Mouse (Mus musculus): ENCODE measurements around the gene Usp7. TPM values are rescaled to one million over a fixed set of nuclear protein-coding genes. Genes with fewer than 3 reads are reported as not detected.
"Not testable (repeated sequence)": the region's sequence is repeated elsewhere in the genome, so short reads cannot be mapped to it uniquely, and the experiment has no call there.

Gene Usp7
- polyA plus RNA-seq, 1 experiment from 2014 or later = 26.7 TPM

GRCm38 (mm10) chr16:8734693-8735092, 57.4 kb downstream of the Usp7 start:
- Histone ChIP-seq H3K27me3 (replicated peaks) (no peaks in the 10 kb centered on the region), H3K36me3 (no peaks in the 10 kb centered on the region), H3K9me3 (no peaks in the 10 kb centered on the region), H3K4me1 (peaks cover 28% of the 10 kb centered on the region), H3K4me2 (no peak overlapping the region), H3K9ac (no peak overlapping the region), H3K27ac (no peak overlapping the region), H3K4me3 (replicated peaks) (no peak overlapping the region)
- WGBS = 76% methylated on average over 4 of the region's 4 CpGs
- no peak for ATAC-seq (ENCODE audit: insufficient read depth, low FRiP score, low read depth)

- WGBS = 88% methylated on average over 4 of the region's 4 CpGs
- Histone ChIP-seq H3K4me2 (no peak overlapping the region), H3K4me1 (peaks cover 28% of the 10 kb centered on the region), H3K27me3 (replicated peaks) (no peaks in the 10 kb centered on the region), H3K4me3 (replicated peaks) (no peak overlapping the region), H3K27ac (no peak overlapping the region), H3K9me3 (no peaks in the 10 kb centered on the region), H3K9ac (no peak overlapping the region), H3K36me3 (no peaks in the 10 kb centered on the region)
- ATAC-seq (ENCODE audit: insufficient read depth, low FRiP score, low read depth) = no peak
Measured at GRCm38 (mm10) chr16:8733624-8734023, 58.5 kb downstream of the Usp7 start.

- not testable (repeated sequence) for H3K4me3 ChIP-seq (replicated peaks); H3K9me3 ChIP-seq; H3K27me3 ChIP-seq (replicated peaks); H3K36me3 ChIP-seq; H3K9ac ChIP-seq; ATAC-seq (ENCODE audit: insufficient read depth, low FRiP score, low read depth); H3K27ac ChIP-seq; H3K4me2 ChIP-seq
- WGBS = 86% methylated on average over 3 of the region's 4 CpGs
- peaks cover 28% of the 10 kb centered on the region for H3K4me1 ChIP-seq
Measured at GRCm38 (mm10) chr16:8732450-8732849, 59.7 kb downstream of the Usp7 start.

GRCm38 (mm10) chr16:8731630-8732029, 60.5 kb downstream of the Usp7 start:
- H3K4me1 ChIP-seq = peaks cover 22% of the 10 kb centered on the region
- no peak overlapping the region for H3K9ac ChIP-seq
- no peak overlapping the region for H3K27ac ChIP-seq
- ATAC-seq (ENCODE audit: insufficient read depth, low FRiP score, low read depth) = no peak
- no peaks in the 10 kb centered on the region for H3K36me3 ChIP-seq
- no peak overlapping the region for H3K4me2 ChIP-seq
- WGBS = 73% methylated on average over 7 of the region's 7 CpGs
- H3K27me3 ChIP-seq (replicated peaks) = no peaks in the 10 kb centered on the region
- no peak overlapping the region for H3K4me3 ChIP-seq (replicated peaks)
- no peaks in the 10 kb centered on the region for H3K9me3 ChIP-seq

GRCm38 (mm10) chr16:8728111-8728748, 63.9 kb downstream of the Usp7 start:
- Histone ChIP-seq H3K27me3 (replicated peaks) (no peaks in the 10 kb centered on the region), H3K4me2 (no peak overlapping the region), H3K27ac (no peak overlapping the region), H3K4me1 (peaks cover 3% of the 10 kb centered on the region; the same call in 1 of the 2 replicates), H3K4me3 (replicated peaks) (no peak overlapping the region), H3K36me3 (no peaks in the 10 kb centered on the region), H3K9ac (no peak overlapping the region), H3K9me3 (no peaks in the 10 kb centered on the region)
- ATAC-seq (ENCODE audit: insufficient read depth, low FRiP score, low read depth) = no peak
- WGBS = 86% methylated on average over 5 of the region's 5 CpGs

GRCm38 (mm10) chr16:8725807-8726206, 66.3 kb downstream of the Usp7 start:
- H3K36me3 ChIP-seq = no peaks in the 10 kb centered on the region
- no peak overlapping the region for H3K9ac ChIP-seq
- H3K4me2 ChIP-seq = no peak overlapping the region
- H3K27me3 ChIP-seq (replicated peaks) = no peaks in the 10 kb centered on the region
- ATAC-seq (ENCODE audit: insufficient read depth, low FRiP score, low read depth) = no peak
- H3K4me1 ChIP-seq = no peaks in the 10 kb centered on the region; the same call in 1 of the 2 replicates
- no peak overlapping the region for H3K4me3 ChIP-seq (replicated peaks)
- H3K27ac ChIP-seq = no peak overlapping the region
- no peaks in the 10 kb centered on the region for H3K9me3 ChIP-seq
- 77% methylated on average over 2 of the region's 2 CpGs for WGBS

GRCm38 (mm10) chr16:8724031-8724430, 68.1 kb downstream of the Usp7 start:
- ATAC-seq (ENCODE audit: insufficient read depth, low FRiP score, low read depth) = no peak
- 89% methylated on average over 3 of the region's 3 CpGs for WGBS
- H3K4me2 ChIP-seq = no peak overlapping the region
- H3K27ac ChIP-seq = no peak overlapping the region
- H3K36me3 ChIP-seq = no peaks in the 10 kb centered on the region
- H3K9ac ChIP-seq = no peak overlapping the region
- no peaks in the 10 kb centered on the region for H3K9me3 ChIP-seq
- no peaks in the 10 kb centered on the region for H3K27me3 ChIP-seq (replicated peaks)
- no peak overlapping the region for H3K4me3 ChIP-seq (replicated peaks)
- no peaks in the 10 kb centered on the region for H3K4me1 ChIP-seq

GRCm38 (mm10) chr16:8720447-8720846, 71.7 kb downstream of the Usp7 start:
- WGBS = 88% methylated on average over 4 of the region's 4 CpGs

GRCm38 (mm10) chr16:8717744-8718143, 74.4 kb downstream of the Usp7 start:
- Histone ChIP-seq H3K4me2 (no peak overlapping the region), H3K4me3 (replicated peaks) (no peak overlapping the region), H3K27ac (no peak overlapping the region), H3K36me3 (0 out of 2 replicates have a peak, but pooled peaks cover 8% of the 10 kb centered on the region), H3K27me3 (replicated peaks) (no peaks in the 10 kb centered on the region), H3K9ac (no peak overlapping the region), H3K4me1 (0 out of 2 replicates have a peak, but pooled peaks cover 2% of the 10 kb centered on the region), H3K9me3 (no peaks in the 10 kb centered on the region)
- no peak for ATAC-seq (ENCODE audit: insufficient read depth, low FRiP score, low read depth)
- 90% methylated on average over 10 of the region's 10 CpGs for WGBS

More at GRCm38 (mm10) chr16:8720447-8720846, 71.7 kb downstream of the Usp7 start:
- no peak overlapping the region for H3K27ac ChIP-seq
- H3K9ac ChIP-seq = no peak overlapping the region
- H3K4me3 ChIP-seq (replicated peaks) = no peak overlapping the region
- no peaks in the 10 kb centered on the region for H3K9me3 ChIP-seq
- ATAC-seq (ENCODE audit: insufficient read depth, low FRiP score, low read depth) = no peak
- H3K27me3 ChIP-seq (replicated peaks) = no peaks in the 10 kb centered on the region
- no peak overlapping the region for H3K4me2 ChIP-seq
- no peaks in the 10 kb centered on the region for H3K36me3 ChIP-seq
- H3K4me1 ChIP-seq = no peaks in the 10 kb centered on the region

- no peak overlapping the region for H3K4me3 ChIP-seq (replicated peaks)
- no peak overlapping the region for H3K9ac ChIP-seq
- ATAC-seq (ENCODE audit: insufficient read depth, low FRiP score, low read depth) = no peak
- H3K27ac ChIP-seq = no peak overlapping the region
- H3K36me3 ChIP-seq = peaks cover 13% of the 10 kb centered on the region; the same call in 1 of the 2 replicates
- 49% methylated on average over 6 of the region's 6 CpGs for WGBS
- H3K4me1 ChIP-seq = 0 out of 2 replicates have a peak, but pooled peaks cover 2% of the 10 kb centered on the region
- no peaks in the 10 kb centered on the region for H3K27me3 ChIP-seq (replicated peaks)
- H3K4me2 ChIP-seq = no peak overlapping the region
- no peaks in the 10 kb centered on the region for H3K9me3 ChIP-seq
Measured at GRCm38 (mm10) chr16:8716300-8716699, 75.8 kb downstream of the Usp7 start.

GRCm38 (mm10) chr16:8715513-8716080, 76.5 kb downstream of the Usp7 start:
- peaks cover 18% of the 10 kb centered on the region; the same call in 1 of the 2 replicates for H3K36me3 ChIP-seq
- H3K4me3 ChIP-seq (replicated peaks) = no peak overlapping the region
- no peak overlapping the region for H3K27ac ChIP-seq
- H3K27me3 ChIP-seq (replicated peaks) = no peaks in the 10 kb centered on the region
- no peak overlapping the region for H3K9ac ChIP-seq
- no peak for ATAC-seq (ENCODE audit: insufficient read depth, low FRiP score, low read depth)
- 56% methylated on average over 10 of the region's 10 CpGs for WGBS
- H3K4me1 ChIP-seq = 0 out of 2 replicates have a peak, but pooled peaks cover 2% of the 10 kb centered on the region
- H3K9me3 ChIP-seq = no peaks in the 10 kb centered on the region
- H3K4me2 ChIP-seq = no peak overlapping the region

GRCm38 (mm10) chr16:8714851-8715250, 77.3 kb downstream of the Usp7 start:
- ATAC-seq (ENCODE audit: insufficient read depth, low FRiP score, low read depth) = no peak
- Histone ChIP-seq H3K9me3 (no peaks in the 10 kb centered on the region), H3K27me3 (replicated peaks) (no peaks in the 10 kb centered on the region), H3K4me2 (no peak overlapping the region), H3K27ac (no peak overlapping the region), H3K4me1 (0 out of 2 replicates have a peak, but pooled peaks cover 2% of the 10 kb centered on the region), H3K9ac (no peak overlapping the region), H3K36me3 (peaks cover 24% of the 10 kb centered on the region; the same call in 1 of the 2 replicates), H3K4me3 (replicated peaks) (no peak overlapping the region)
- 86% methylated on average over 5 of the region's 5 CpGs for WGBS

Data from stomach, embryonic 15.5 days (tissue).